ENCODE assay signal across 9 mouse cellular contexts in the genomic region with DNA sequence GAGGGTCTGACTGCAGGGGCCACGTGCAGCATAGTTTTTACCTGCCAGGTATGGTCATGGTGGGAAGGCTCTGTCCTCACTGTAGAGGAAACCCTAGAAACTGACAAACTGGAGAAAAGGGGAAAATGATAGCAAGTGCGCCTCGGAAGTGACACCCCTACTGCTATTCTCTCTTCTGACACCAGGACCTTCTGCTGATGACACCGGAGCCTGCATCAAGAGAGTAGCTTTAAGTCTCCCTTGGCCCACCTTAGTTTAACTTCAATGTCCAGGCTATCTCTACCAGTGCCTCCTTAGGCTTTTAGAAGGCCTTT. TPM values are rescaled to one million over a fixed set of nuclear protein-coding genes. Genes with fewer than 3 reads are reported as not detected.
DNase-seq lines count a peak whose midpoint lies in the region; ATAC-seq and TF ChIP-seq lines count a peak whose summit lies in the region.
"Had no signal": no experiment of that assay in that cellular context is flagged by ENCODE, and none has a peak within 500 bp of the region (broad histone marks: within the 10 kb centered on the region; RNA-seq: fewer than 3 reads in every experiment).

No protein-coding gene starts in this region.

- peak overlapping the region; percentile 78 for H3K4me2 ChIP-seq in heart, embryonic 12.5 days
- H3K4me2 ChIP-seq in liver, embryonic 13.5 days: peak overlapping the region; percentile 83

- H3K4me1 ChIP-seq in heart, embryonic 12.5 days (replicated peaks): peaks cover 48% of the 10 kb centered on the region
- peaks cover 13% of the 10 kb centered on the region for H3K4me1 ChIP-seq in thymus, adult 2 months (replicated peaks; ENCODE audit: control insufficient read depth, insufficient read depth, low read length)
- peaks cover 27% of the 10 kb centered on the region for H3K4me1 ChIP-seq in liver, embryonic 13.5 days (replicated peaks)

- 40% methylated on average over 4 of the region's 4 CpGs for WGBS in heart, embryonic 12.5 days
- WGBS in thymus, adult 2 months: 90% methylated on average over 4 of the region's 4 CpGs
- 40% methylated on average over 4 of the region's 4 CpGs for WGBS in liver, embryonic 13.5 days (ENCODE audit: insufficient replicate concordance)

- no peak overlapping the region for H3K9ac ChIP-seq in heart, embryonic 12.5 days
- 0 out of 2 replicates have a peak overlapping the region, but pooled peaks have one; percentile 56 for H3K9ac ChIP-seq in liver, embryonic 13.5 days

- intact Hi-C loops in heart, postnatal 25 days (cut with DNase I): loop anchor here (5.0 kb wide), 1 partner anchor 90 kb away; no protein-coding TSS in a partner anchor

- H3K9me3 ChIP-seq in heart, embryonic 12.5 days (replicated peaks): no peaks in the 10 kb centered on the region
- no peaks in the 10 kb centered on the region for H3K9me3 ChIP-seq in liver, embryonic 13.5 days (replicated peaks)

- H3K4me3 ChIP-seq in heart, embryonic 12.5 days: no peak overlapping the region
- H3K4me3 ChIP-seq in thymus, adult 2 months (ENCODE audit: control insufficient read depth, insufficient read depth, low read length): 0 out of 2 replicates have a peak overlapping the region, but pooled peaks have one; percentile 29
- peak overlapping the region; percentile 57 for H3K4me3 ChIP-seq in liver, embryonic 13.5 days (replicated peaks)

- TF ChIP-seq CTCF in thymus, adult 2 months (IDR thresholded peaks at IDR 0.05; ENCODE audit: borderline replicate concordance, control insufficient read depth, extremely low read depth, insufficient read depth, low read length, poor library complexity): no peak

- peaks cover 29% of the 10 kb centered on the region for H3K27me3 ChIP-seq in heart, embryonic 12.5 days (replicated peaks)
- H3K27me3 ChIP-seq in thymus, adult 2 months (ENCODE audit: control insufficient read depth, insufficient read depth, low read length): no peaks in the 10 kb centered on the region; the same call in 1 of the 2 replicates
- peaks cover 26% of the 10 kb centered on the region for H3K27me3 ChIP-seq in liver, embryonic 13.5 days

- ATAC-seq in heart, embryonic 12.5 days (ENCODE audit: insufficient number of reproducible peaks, low FRiP score): no peak
- no peak for ATAC-seq in liver, embryonic 13.5 days (ENCODE audit: low read depth)

- no peak for DNase-seq in heart, postnatal 25 days (ENCODE audit: low spot score)
- no peak for DNase-seq in thymus, adult 2 months
- no peak for DNase-seq in thymus, postnatal 10 days (ENCODE audit: low spot score in 2 of 2)
- DNase-seq in liver, embryonic 13.5 days: no peak
- no peak for DNase-seq in frontal cortex, postnatal 36 days (ENCODE audit: low spot score in 2 of 2)
- DNase-seq in layer of hippocampus, adult 9-10 months (ENCODE audit: low spot score): no peak
- DNase-seq in left cerebral cortex, adult 18-20 months (ENCODE audit: low spot score in 2 of 2): no peak
- DNase-seq: layer of hippocampus, postnatal 36 days had no signal

- no peak for TF ChIP-seq POLR2A in thymus, adult 2 months (IDR thresholded peaks at IDR 0.05; ENCODE audit: control insufficient read depth, extremely low read depth, insufficient read depth, low read length, poor library complexity)

- H3K36me3 ChIP-seq in heart, embryonic 12.5 days: no peaks in the 10 kb centered on the region
- H3K36me3 ChIP-seq in thymus, adult 2 months (ENCODE audit: control insufficient read depth, insufficient read depth, low read length): no peaks in the 10 kb centered on the region
- H3K36me3 ChIP-seq in liver, embryonic 13.5 days: no peaks in the 10 kb centered on the region

- H3K27ac ChIP-seq in heart, embryonic 12.5 days (ENCODE audit: poor library complexity, severe bottlenecking): no peak overlapping the region
- no peak overlapping the region for H3K27ac ChIP-seq in thymus, adult 2 months (ENCODE audit: control insufficient read depth, insufficient read depth, low read length)
- H3K27ac ChIP-seq in liver, embryonic 13.5 days: no peak overlapping the region

RNA-seq across cellular contexts. Expression of gene Gna14, which starts 1.6 kb away (rescaled TPM):
- polyA plus RNA-seq in heart, embryonic 12.5 days (2016; fragmentation: Nextera tagmentation; extraction: Ambion mirVana): 0.49 and 0.79 TPM in 2 replicates
- under 1 TPM; 0.11 to 0.47 TPM for total RNA-seq in heart, postnatal 25 days (2021)
- polyA plus RNA-seq in thymus, adult 2 months (2012; rRNA removed): 2.9 and 3.4 TPM in 2 replicates
- polyA plus RNA-seq in liver, embryonic 13.5 days (2015; fragmentation: Nextera tagmentation; extraction: Ambion mirVana): 1.2 and 1.6 TPM in 2 replicates
- under 1 TPM; 0.16 to 0.67 TPM for total RNA-seq in left cerebral cortex, adult 18-20 months (2021)
